Mouse (Mus musculus) stomach, postnatal 0 days (tissue): ENCODE results near the gene Cuta. TPM values are rescaled to one million over a fixed set of nuclear protein-coding genes. Genes with fewer than 3 reads are reported as not detected.
"Not testable (repeated sequence)": the region's sequence is repeated elsewhere in the genome, so short reads cannot be mapped to it uniquely, and the experiment has no call there.

Experiments
- ATAC-seq: fragments of 200-750 bp; cut with Nextera tagmentation; 2 replicates; pipeline ENCODE4 v1.8.0; 2017; ENCODE audit not compliant: low FRiP score, low TSS enrichment
- DNase-seq: peaks from one replicate; pipeline ENCODE4 v3.0.0-alpha.2; 2016; ENCODE audit warnings: low spot score
- H3K27ac ChIP-seq: fragments of 300-500 bp; sonication (generic); replicated peaks from 2 replicates; pipeline ENCODE4 v1.5.1; 2014; ENCODE audit warnings: mild to moderate bottlenecking, control low read depth
- H3K27me3 ChIP-seq: fragments of 300-500 bp; sonication (generic); 2 replicates; pipeline ENCODE4 v1.6.1; 2014; ENCODE audit warnings: low read length; ENCODE audit not compliant: control insufficient read depth, insufficient read depth
- H3K36me3 ChIP-seq: fragments of 300-500 bp; sonication (generic); 2 replicates; pipeline ENCODE4 v1.6.1; 2014; ENCODE audit warnings: low read length, mixed read lengths; ENCODE audit not compliant: control insufficient read depth, insufficient read depth
- H3K4me1 ChIP-seq: fragments of 300-500 bp; sonication (generic); replicated peaks from 2 replicates; pipeline ENCODE4 v1.6.1; 2014; ENCODE audit warnings: antibody characterized with exemption; ENCODE audit not compliant: control insufficient read depth, insufficient read depth
- H3K4me2 ChIP-seq: fragments of 300-500 bp; sonication (generic); replicated peaks from 2 replicates; pipeline ENCODE4 v1.6.1; 2014; ENCODE audit warnings: low read depth, mild to moderate bottlenecking, control low read depth, moderate library complexity
- H3K4me3 ChIP-seq: fragments of 300-500 bp; sonication (generic); 2 replicates; pipeline ENCODE4 v1.5.1; 2014; ENCODE audit warnings: low read depth, low read length, control low read depth
- H3K9ac ChIP-seq: fragments of 300-500 bp; sonication (generic); 2 replicates; pipeline ENCODE4 v1.6.1; 2014; ENCODE audit warnings: mild to moderate bottlenecking, low read length, control low read depth, mixed read lengths
- H3K9me3 ChIP-seq: fragments of 300-500 bp; sonication (generic); 2 replicates; pipeline ENCODE4 v1.6.1; 2016; ENCODE audit warnings: low read length; ENCODE audit not compliant: control insufficient read depth
- CTCF ChIP-seq: IDR thresholded peaks from 2 replicates; pipeline ENCODE4 v1.5.1; 2016; ENCODE audit warnings: antibody characterized with exemption, low read depth, mild to moderate bottlenecking, moderate library complexity
- EP300 ChIP-seq: optimal IDR thresholded peaks from 2 replicates; pipeline ENCODE3; 2016; ENCODE audit warnings: antibody characterized with exemption
- WGBS: fragments of 180-500 bp; shearing (Covaris S2); extraction: QIAGEN DNeasy Blood & Tissue Kit; methylation state at CpG from one replicate; pipeline ENCODE4 v1.1.7; 2014; 5-methylcytosine and 5-hydroxymethylcytosine counted together
- polyA plus RNA-seq: library from polyadenylated mRNA; unstranded; fragments of >200 nt; fragmentation: Nextera tagmentation; extraction: Ambion mirVana; gene quantifications from 2 replicates; pipeline ENCODE4 v1.2.1, GENCODE M21; 2015

The Cuta gene
- polyA plus RNA-seq, 1 experiment from 2014 or later = 157 TPM

DNA sequence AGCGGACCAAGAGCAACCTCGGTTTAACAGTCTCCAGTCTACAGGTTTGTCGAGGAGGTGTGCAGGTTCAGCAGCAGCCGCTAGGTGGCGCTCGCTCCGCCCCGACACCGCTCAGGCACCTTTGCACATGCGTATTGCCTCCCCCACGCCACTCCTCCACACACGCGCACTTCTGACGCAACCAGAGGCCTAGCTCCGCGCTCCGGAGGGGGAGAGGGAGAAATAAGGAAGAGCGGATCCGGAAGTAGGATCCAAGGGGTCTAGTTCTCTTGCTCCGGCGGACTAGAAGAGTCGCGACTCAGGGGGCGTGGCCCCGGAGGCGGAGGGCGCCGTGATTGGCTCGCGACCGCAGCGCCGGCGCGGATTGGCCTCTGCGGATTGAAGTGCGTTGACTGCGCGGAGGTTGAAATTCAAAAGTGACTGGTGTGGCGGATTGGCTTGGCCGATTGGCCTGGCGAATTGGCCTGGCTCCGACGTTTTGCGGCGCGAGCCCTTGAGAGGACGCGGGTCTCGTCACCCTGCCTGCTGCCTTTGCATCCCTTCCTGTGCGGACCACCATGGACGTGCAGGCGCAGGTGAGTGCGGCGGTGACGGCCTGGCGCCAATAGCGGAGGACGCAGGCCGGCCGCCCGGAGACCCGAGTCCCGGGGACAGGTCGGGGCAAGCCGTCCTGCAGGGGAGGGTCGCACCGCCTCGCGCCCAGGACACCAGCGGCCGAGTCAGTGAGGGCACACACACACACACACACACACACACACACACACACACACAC lies 22.5 kb downstream of the Cuta start, which contains the start of gene Kifc5b:
TSS of gene Kifc5b (plus strand) at position 381 of the 772 bp plus-strand sequence.
- Histone ChIP-seq H3K4me3 (peak within 1 kb of the TSS; percentile 59), H3K9me3 (no peaks in the 10 kb centered on the region), H3K4me1 (no peaks in the 10 kb centered on the region), H3K9ac (peak within 1 kb of the TSS; percentile 64), H3K36me3 (no peaks in the 10 kb centered on the region), H3K4me2 (peak within 1 kb of the TSS; percentile 60), H3K27ac (no peak within 1 kb of the TSS), H3K27me3 (no peaks in the 10 kb centered on the region)
- ATAC-seq (peak; percentile 100), DNase-seq (peak; percentile 100)
- WGBS = under 1% methylated on average over 68 of the region's 72 CpGs
- peak; percentile 100 for TF ChIP-seq CTCF
- no peak for TF ChIP-seq EP300

DNA sequence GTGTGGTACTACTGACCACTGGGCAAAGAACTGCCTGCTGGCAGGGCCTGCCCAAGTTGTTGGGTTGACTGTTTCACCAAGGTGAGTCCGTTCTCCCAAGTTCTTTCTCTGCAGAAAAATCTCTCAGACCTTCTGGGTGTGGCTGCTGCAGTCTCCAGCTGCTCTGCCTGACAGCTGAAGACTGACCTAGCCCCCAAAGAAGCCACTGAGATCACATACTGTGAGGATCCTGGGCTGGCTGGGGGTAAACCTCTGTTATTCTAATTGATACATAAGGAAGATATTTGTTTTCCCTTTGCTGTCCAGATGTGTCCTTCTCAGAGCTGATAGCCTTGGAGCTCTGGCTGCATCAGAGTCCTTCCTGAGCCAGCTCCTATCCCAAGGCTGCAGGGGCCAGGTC lies 24.1 kb downstream of the Cuta start:
- Histone ChIP-seq H3K9ac (no peak overlapping the region), H3K27ac (no peak overlapping the region), H3K4me3 (no peak overlapping the region), H3K36me3 (no peaks in the 10 kb centered on the region), H3K4me1 (no peaks in the 10 kb centered on the region), H3K9me3 (no peaks in the 10 kb centered on the region), H3K4me2 (no peak overlapping the region), H3K27me3 (no peaks in the 10 kb centered on the region)
- TF ChIP-seq EP300 (no peak), CTCF (no peak)
- no peak for DNase-seq
- ATAC-seq = no peak
- 24% methylated on average over 1 of the region's 1 CpGs for WGBS

DNA sequence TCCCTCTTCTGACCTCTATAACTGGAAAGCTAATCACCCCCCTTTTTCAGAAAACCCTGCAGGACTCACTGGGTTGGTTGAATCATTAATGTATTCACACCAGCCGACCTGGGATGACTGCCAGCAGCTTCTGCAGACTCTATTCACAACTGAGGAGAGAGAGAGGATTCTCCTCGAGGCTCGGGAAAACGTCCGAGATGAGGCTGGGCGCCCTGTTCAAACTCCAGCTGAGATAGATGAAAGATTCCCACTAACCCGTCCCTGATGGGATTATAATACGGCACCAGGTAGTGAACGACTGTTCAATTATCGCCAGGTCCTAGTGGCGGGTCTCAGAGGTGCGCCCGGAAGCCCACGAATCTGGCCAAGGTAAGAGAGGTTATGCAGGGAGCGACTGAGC lies 31.9 kb downstream of the Cuta start:
- H3K27me3 ChIP-seq, H3K27ac ChIP-seq, H3K36me3 ChIP-seq, H3K4me1 ChIP-seq, ATAC-seq, H3K4me3 ChIP-seq, H3K9ac ChIP-seq, H3K4me2 ChIP-seq, H3K9me3 ChIP-seq, DNase-seq: not testable (repeated sequence)
- 94% methylated on average over 14 of the region's 15 CpGs for whole genome bisulfite sequencing

GRCm38 (mm10) chr17:26904320-26904719 lies 35.0 kb downstream of the Cuta start:
- H3K36me3 ChIP-seq = no peaks in the 10 kb centered on the region
- no peak for ATAC-seq
- H3K27me3 ChIP-seq = no peaks in the 10 kb centered on the region
- no peak for DNase-seq
- no peaks in the 10 kb centered on the region for H3K9me3 ChIP-seq
- no peaks in the 10 kb centered on the region for H3K4me1 ChIP-seq
- WGBS = 45% methylated on average over 5 of the region's 5 CpGs
- H3K27ac ChIP-seq = no peak overlapping the region
- no peak overlapping the region for H3K4me3 ChIP-seq
- TF ChIP-seq CTCF (peak; percentile 45), EP300 (no peak)
- no peak overlapping the region for H3K9ac ChIP-seq
- H3K4me2 ChIP-seq = no peak overlapping the region

GRCm38 (mm10) chr17:26900916-26901315 lies 38.5 kb downstream of the Cuta start:
- Histone ChIP-seq H3K4me1 (no peaks in the 10 kb centered on the region), H3K9me3 (no peaks in the 10 kb centered on the region), H3K36me3 (no peaks in the 10 kb centered on the region), H3K9ac (no peak overlapping the region), H3K27me3 (no peaks in the 10 kb centered on the region), H3K4me2 (no peak overlapping the region), H3K27ac (no peak overlapping the region), H3K4me3 (no peak overlapping the region)
- DNase-seq (no peak), ATAC-seq (no peak)
- TF ChIP-seq CTCF (no peak), EP300 (no peak)
- 80% methylated on average over 6 of the region's 6 CpGs for WGBS

DNA sequence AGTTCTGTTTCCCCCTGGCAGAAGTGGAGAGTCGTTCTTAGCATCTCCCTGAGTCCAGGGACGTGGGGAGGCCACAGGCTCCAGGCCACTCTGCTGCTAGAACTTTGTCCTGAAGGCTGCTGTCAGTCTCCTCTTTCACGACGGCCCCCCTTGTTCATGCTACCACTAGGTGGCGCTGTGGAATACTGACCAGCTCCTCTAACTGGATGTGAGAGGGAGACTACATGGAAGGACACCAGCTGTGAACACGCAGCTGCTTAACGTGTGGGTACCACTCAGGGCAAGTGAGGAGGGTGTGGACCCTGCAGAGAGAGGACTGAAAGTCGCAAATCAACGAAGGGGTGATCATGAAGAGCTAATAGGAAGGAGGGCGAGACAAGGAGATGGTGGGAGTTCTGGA lies 43.8 kb downstream of the Cuta start:
- no peak overlapping the region for H3K4me2 ChIP-seq
- no peaks in the 10 kb centered on the region for H3K36me3 ChIP-seq
- no peak overlapping the region for H3K27ac ChIP-seq
- WGBS = 14% methylated on average over 10 of the region's 10 CpGs
- no peak overlapping the region for H3K9ac ChIP-seq
- peak; percentile 45; the same call in 1 of the 2 replicates for ATAC-seq
- DNase-seq = peak; percentile 75
- no peaks in the 10 kb centered on the region for H3K9me3 ChIP-seq
- no peaks in the 10 kb centered on the region for H3K27me3 ChIP-seq
- no peaks in the 10 kb centered on the region for H3K4me1 ChIP-seq
- peak; percentile 94 for TF ChIP-seq CTCF
- TF ChIP-seq EP300 = no peak
- no peak overlapping the region for H3K4me3 ChIP-seq
